Mouse (Mus musculus): Measurements from ENCODE around the gene Itgb6. TPM values are rescaled to one million over a fixed set of nuclear protein-coding genes. Genes with fewer than 3 reads are reported as not detected.

Itgb6 gene
- total RNA-seq, 2 experiments from 2014 or later = 0.08 TPM; not detected in 1

- no peak for DNase-seq
Observed at GRCm38 (mm10) chr2:60613857-60614228, 108.6 kb downstream of the Itgb6 start.

GRCm38 (mm10) chr2:60612906-60613856 lies 109.3 kb downstream of the Itgb6 start:
- no peak for DNase-seq

GRCm38 (mm10) chr2:60611622-60612021 lies 110.8 kb downstream of the Itgb6 start:
- no peak for DNase-seq

- no peak for DNase-seq
Observed at GRCm38 (mm10) chr2:60609436-60610199, 112.8 kb downstream of the Itgb6 start.

GRCm38 (mm10) chr2:60607980-60608379 lies 114.5 kb downstream of the Itgb6 start:
- DNase-seq = no peak

- DNase-seq = no peak
Observed at GRCm38 (mm10) chr2:60601326-60601725, 121.1 kb downstream of the Itgb6 start.

GRCm38 (mm10) chr2:60600863-60601262 lies 121.6 kb downstream of the Itgb6 start:
- DNase-seq = no peak

- no peak for DNase-seq
Observed at GRCm38 (mm10) chr2:60583416-60583815, 139.0 kb downstream of the Itgb6 start.

GRCm38 (mm10) chr2:60554561-60554960 lies 167.9 kb downstream of the Itgb6 start:
- DNase-seq = no peak

- DNase-seq = no peak
Observed at GRCm38 (mm10) chr2:60552902-60553682, 169.4 kb downstream of the Itgb6 start, which contains the start of gene Pla2r1. Pla2r1 (minus strand) TSS chr2:60553308.

- no peak for DNase-seq
Observed at GRCm38 (mm10) chr2:60552177-60552901, 170.1 kb downstream of the Itgb6 start.

- no peak for DNase-seq
Observed at GRCm38 (mm10) chr2:60551673-60552072, 170.8 kb downstream of the Itgb6 start.

GRCm38 (mm10) chr2:60550521-60550920 lies 171.9 kb downstream of the Itgb6 start:
- no peak for DNase-seq

GRCm38 (mm10) chr2:60549851-60550250 lies 172.6 kb downstream of the Itgb6 start:
- no peak for DNase-seq

Other genes starting within 250 kb of the Itgb6 start
- gene Pla2r1, start 169.3 kb downstream of the Itgb6 start, total RNA-seq (2021) = under 1 TPM; 0.35 to 0.65 TPM
- 10 to 100 TPM; 11.2 to 16.0 TPM for gene Rbms1, start 240.5 kb upstream of the Itgb6 start, total RNA-seq (2021)